Mouse (Mus musculus) small intestine, adult 2 months (tissue): ENCODE results near the gene Pde4d.

ENCODE experiments used
- CTCF ChIP-seq: fragments of 200-500 bp; IDR thresholded peaks from 2 replicates; pipeline ENCODE4 v1.5.1; 2012; ENCODE audit warnings: low read depth, mild to moderate bottlenecking, control low read depth, inconsistent platforms, low read length, moderate library complexity, mixed read lengths; ENCODE audit not compliant: insufficient replicate concordance, insufficient read length; ENCODE audit errors: extremely low read depth
- POLR2A ChIP-seq: fragments of 200-500 bp; IDR thresholded peaks from 2 replicates; pipeline ENCODE4 v1.6.1; 2012; ENCODE audit warnings: low read depth, mild to moderate bottlenecking, control low read depth, inconsistent platforms, low read length, moderate library complexity

DNA sequence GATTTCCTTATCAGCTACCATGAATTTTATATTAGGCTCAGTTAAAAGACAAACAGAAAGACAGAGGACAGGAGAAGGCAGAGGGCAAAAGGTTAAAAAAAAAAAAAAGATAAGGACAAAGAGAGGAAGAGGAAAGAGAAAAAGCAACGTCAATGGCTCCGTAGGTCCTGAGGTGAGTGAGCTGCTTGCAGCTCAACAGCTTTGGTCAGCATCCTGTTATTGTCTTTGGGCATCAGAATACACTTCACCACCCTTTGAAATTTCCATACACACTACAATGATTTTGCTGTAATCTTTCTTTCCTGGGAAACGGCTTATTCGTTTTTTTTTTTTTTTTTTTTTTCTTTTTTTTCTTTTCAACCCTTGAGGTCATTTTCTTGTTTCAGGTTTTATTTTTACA, 788.9 kb downstream of the Pde4d start:
- TF ChIP-seq CTCF = no peak
- no peak for TF ChIP-seq POLR2A
